Mouse (Mus musculus) bone marrow, adult 2 months (tissue): Measurements from ENCODE around the gene Fkbp10.

Experiments
- CTCF ChIP-seq: fragments of 200-500 bp; IDR thresholded peaks from 2 replicates; pipeline ENCODE4 v1.5.1; 2011; ENCODE audit warnings: low read length, control low read depth; ENCODE audit not compliant: control insufficient read depth, insufficient read depth
- POLR2A ChIP-seq: fragments of 200-500 bp; IDR thresholded peaks from 2 replicates; pipeline ENCODE4 v1.6.1; 2011; ENCODE audit warnings: low read depth, mild to moderate bottlenecking, control low read depth, low read length, borderline replicate concordance; ENCODE audit not compliant: control insufficient read depth

DNA sequence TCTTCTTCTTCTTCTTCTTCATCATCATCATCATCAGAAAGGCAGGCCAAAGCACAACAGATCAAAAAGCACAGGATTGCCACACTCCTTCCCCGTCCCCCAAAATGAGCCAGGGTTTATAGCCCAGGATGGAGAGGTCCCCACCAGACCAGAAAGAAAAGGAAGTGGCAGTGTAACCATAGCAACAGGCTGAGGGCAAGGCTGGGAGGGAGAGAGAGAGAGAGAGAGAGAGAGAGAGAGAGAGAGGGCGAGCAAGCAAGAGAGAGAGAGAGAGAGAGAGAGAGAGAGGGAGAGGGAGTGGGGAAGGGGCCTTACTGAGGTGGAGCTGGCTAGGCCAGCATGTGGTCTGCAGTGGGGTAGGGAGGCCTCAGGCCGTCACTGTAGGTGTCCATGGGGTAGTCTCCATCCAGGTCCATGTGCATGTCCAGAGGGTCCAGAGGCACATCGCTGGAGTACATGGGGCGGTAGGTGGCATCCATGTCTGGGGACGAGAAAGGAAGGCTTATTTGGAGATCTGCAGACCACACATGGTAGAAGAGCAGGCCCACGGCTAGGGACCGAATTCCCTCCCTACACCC lies 43.4 kb upstream of the Fkbp10 start:
- TF ChIP-seq POLR2A (no peak), CTCF (no peak)
